Mouse (Mus musculus): ENCODE measurements around the gene Nrgn.

DNA sequence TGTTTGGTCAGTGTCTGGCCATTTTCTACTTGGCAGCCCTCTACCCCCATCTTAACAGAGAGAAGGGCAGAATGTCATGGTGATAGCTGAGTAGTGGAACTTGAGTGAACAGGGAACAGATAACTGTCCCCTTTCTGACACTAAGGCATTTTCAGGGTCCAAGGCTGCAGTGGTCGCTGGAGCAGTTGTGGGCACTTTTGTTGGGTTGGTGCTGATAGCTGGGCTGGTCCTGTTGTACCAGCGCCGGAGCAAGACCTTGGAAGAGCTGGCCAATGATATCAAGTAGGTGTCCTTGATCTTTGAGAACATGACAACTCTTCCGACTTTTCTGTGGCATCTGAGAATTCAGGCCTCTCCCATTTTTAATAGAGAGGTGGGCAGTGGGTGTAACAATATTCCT, 15.9 kb downstream of the Nrgn start:
- TF ChIP-seq GATA1 (IDR thresholded peaks at IDR 0.05; ENCODE audit: low read length) (no peak), TAL1 (IDR thresholded peaks at IDR 0.05; ENCODE audit: low read length) (no peak)
